Mouse (Mus musculus): ENCODE results near the gene Olfr463.

Gene Olfr463

DNA sequence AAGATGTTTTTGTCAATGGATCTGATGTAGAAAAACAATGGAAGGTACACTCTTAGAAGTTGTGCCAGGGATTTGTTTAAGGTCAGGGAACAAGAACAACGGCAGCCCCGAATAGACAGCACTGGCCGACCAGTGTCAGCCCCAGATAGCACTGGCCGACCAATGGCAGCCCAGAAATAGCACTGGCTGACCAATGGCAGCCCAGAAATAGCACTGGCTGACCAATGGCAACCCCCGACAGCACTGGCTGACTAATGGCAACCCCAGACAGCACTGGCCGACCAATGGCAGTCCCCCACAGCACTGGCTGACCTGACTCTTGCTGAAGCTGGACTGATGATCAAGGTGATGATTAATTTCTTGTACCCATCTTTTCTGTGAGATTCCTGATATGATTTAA lies 49.3 kb downstream of the Olfr463 start:
- no peak for DNase-seq (ENCODE audit: low spot score in 2 of 2)

GRCm38 (mm10) chr11:87846968-87847600 lies 50.1 kb downstream of the Olfr463 start:
- no peak for DNase-seq (ENCODE audit: low spot score in 2 of 2)

Data from right cerebral cortex, postnatal 36 days (tissue).